Mouse (Mus musculus) c-Kit-positive CD71-negative TER-119-negative erythroid progenitor cells, embryonic 14.5 days (primary cell): ENCODE measurements around the gene Tomm40l.

ENCODE experiments used
- DNase-seq: peaks from one replicate; pipeline ENCODE4 v3.0.0-alpha.2; 2013; ENCODE audit warnings: low read depth

The Tomm40l gene

DNA sequence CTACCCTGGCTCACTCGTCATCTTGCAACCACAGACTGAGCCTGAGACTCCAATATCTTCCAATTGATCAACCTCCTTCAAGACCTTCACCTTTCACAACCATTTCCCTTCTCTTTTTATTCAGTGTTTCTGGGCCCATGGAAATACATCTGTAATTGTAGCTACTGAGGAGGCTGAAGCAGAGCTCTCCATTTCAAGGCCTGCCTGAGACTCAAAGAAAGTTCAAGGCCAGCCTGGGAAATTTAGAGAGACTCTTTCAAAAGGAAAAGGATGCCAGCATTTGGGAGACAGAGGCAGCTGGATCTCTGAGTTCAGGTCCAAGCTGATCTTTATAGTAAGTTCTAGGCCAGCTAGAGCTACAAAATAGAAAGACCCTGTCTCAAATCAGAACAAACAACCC is 5.6 kb upstream of the Tomm40l start:
- no peak for DNase-seq

DNA sequence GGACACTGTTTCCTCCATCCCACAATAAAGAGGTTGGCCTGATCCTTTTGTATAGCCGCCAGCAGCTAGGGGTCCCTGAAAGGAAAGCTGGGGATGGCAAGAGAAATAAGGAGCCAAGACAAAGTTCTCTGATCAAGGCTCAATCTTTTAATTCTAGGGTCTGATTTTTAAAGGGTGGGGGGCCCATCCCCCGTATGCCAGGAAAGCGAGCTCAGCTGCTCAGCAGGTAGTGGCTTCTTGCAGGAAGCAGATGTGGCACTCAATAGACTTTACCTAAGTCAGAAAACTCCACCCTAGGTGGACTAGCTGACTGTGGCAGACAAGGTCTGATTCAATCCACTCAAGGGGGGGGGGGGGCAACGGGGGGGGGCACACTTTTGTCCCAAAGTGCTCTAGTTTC is 4.5 kb upstream of the Tomm40l start:
- DNase-seq, result no peak

DNA sequence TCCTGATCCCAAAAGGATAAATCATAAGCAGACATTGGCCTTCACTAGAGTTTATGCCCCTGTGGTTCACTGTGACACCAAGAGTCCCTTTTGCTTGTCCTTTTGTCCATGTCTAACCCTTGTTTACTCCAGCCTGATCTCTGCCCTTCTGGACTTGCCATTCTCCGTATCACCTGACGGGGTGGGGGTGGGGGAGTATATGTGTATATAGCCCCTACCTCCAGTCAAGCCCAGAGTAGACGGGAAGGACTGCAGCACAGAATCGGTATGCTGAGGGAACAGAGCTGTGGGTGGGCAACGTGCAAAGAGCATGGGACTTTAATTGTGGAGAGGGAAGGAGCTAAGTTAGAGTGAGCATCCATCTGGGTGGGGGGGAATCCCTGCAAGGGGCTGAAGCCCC is 2.5 kb upstream of the Tomm40l start, which contains the start of gene Apoa2:
Apoa2 (plus strand) TSS at position 198 of the 400 bp plus-strand sequence.
- no peak for DNase-seq

DNA sequence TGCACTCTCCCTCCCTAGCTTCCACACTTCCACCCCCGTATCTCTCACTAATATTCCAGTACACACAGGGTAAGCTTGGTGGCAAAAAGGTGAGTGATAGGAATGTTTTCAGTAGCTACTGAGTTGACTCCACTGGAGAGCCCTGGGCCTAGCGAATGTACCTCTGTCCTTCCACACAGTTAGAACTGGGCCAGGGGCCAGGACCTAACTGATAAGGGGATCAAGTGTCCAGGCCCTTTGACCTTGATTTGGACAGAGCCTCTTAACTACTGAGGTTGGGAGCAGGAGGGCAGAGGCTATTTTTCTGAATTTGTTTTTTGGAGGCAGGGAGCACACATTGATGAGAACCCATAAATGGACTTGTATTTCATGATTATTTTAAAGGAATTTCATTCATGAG is 1.5 kb upstream of the Tomm40l start:
- no peak for DNase-seq

DNA sequence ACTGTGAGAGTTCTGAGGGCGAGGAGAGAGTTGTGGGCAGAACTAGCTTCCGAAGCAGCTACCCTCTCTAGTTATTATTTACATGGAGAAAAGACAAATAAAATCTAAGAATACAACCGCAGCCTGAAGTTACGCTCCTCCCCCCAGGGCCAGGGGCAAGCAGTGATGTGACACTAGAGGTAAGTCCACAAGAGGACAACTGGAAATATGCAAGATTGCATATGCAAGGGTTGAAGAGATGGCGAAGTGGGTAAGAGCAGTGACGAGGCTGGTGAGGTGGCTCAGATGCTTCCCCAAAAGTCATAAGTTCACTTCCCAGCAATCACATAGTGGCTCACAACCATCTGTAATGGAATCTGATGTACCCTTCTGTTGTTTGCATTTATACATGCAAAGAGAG is 854 bp upstream of the Tomm40l start:
- DNase-seq, result no peak

DNA sequence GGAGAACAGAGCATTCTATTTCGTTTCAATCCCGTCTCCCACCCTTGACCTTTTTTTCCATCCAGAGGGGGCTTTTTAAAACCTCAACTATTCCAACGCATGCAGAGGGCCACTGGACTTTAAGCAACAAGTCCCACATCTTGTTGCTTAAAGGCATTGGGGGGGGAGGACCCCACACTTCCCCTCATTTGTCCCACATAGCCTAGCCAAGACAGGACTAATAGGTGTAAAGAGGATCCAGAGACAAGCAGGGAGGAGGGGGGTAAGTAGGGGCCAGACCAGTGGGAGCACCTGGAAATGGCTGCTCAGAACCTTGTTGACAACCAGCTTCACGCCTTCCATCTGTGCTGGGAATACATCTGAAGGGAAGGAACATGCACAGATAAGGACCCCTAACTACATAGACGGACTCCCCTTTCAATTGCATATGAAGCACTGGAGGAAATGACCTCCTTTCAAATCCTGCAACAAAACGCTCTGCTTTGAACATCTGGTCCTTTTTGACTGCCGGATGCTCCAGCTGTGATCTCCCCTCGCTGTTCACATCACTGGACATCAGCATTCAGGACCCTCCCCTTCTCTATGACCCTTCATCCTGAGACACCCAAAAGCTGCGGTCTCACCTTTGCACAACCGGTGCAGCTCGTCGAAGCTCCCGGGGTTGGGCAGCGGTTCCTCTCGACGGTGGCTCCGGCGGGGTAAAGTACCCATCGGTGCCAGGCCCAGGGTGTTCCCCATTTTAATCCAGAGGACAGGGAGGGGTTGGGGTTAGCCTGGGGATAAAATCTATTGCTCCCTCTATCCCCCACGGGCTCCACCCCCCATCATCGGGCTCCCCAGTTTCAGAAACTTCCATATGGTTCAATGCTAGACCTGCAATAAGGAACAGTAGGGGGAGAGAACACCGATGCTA is 777 bp downstream of the Tomm40l start:
- DNase-seq, result no peak

DNA sequence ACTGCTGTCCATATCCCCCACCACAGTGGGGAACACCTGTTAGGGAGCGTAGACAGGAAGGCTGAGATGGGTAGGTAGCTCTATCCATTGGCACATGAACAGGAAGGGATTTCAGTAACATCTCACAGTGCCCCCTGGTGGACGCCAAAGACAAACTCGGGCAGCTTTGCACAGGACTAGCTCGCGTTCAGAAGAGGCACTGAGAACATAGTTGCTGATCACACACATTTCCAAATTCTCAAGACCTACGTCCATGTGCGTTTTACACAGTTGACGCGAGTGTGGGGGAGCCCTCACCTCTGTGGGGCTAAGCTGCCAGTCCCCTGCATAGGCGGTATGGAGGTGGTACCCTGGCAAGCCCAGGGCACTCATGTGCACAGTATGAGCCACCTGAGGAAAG is 1.4 kb downstream of the Tomm40l start:
- DNase-seq, result peak; percentile 86

DNA sequence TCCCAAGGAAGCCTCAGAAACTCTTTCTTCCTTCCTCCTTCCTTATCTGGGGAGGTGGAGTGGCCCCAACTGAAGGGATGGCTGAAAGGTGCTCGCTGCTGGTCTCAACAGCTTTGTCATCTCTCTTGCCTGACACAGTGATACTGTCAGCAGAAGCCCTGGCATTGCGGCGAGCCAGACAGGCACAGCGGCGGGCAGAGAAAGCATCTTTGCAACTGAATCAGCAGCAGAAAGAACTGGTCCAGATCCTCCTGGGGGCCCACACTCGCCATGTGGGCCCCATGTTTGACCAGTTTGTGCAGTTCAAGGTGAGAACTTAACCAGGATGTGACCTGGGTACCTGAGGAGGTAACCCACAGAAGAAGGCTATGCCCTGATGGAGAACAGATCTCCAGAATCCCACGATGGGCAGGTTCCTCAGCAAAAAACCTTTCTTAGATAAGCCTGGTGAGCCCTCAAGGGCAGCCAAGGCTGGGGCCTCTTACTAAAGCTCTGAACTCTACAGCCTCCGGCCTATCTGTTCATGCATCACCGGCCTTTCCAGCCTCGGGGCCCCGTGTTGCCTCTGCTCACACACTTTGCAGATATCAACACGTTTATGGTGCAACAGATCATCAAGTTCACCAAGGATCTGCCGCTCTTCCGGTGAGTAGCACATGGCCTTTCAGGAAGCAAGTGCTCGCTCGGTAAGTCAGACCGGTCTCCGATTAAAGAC is 5.9 kb downstream of the Tomm40l start:
- DNase-seq, result no peak

- DNase-seq, result no peak
These were observed 8.4 kb downstream of the Tomm40l start, which contains the start of gene Nr1i3 for GRCm38 (mm10) chr1:171213801-171214496. Gene Nr1i3 (plus strand): TSS chr1:171213970.

DNA sequence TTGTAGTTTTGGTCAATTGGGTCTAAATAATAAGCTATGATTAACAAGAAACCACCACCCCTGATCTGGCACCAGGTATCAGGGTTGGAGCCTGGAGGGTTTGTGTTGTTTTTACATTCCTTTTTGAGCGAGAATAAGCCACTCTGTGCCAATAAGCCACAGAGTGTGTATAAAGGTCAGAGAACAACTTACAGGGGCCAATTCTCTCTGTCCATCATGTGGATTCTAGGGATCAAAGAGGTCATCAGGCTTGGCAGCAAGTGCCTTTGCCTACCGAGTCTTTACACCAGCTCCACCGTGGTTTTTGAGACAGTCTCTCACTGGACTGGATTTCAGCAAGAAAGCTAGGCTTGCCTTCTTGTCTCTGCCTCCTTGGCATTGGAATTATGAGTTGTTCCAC is 9.5 kb downstream of the Tomm40l start:
- no peak for DNase-seq

- DNase-seq, result no peak
These were observed 12.9 kb downstream of the Tomm40l start for GRCm38 (mm10) chr1:171209409-171209808.

DNA sequence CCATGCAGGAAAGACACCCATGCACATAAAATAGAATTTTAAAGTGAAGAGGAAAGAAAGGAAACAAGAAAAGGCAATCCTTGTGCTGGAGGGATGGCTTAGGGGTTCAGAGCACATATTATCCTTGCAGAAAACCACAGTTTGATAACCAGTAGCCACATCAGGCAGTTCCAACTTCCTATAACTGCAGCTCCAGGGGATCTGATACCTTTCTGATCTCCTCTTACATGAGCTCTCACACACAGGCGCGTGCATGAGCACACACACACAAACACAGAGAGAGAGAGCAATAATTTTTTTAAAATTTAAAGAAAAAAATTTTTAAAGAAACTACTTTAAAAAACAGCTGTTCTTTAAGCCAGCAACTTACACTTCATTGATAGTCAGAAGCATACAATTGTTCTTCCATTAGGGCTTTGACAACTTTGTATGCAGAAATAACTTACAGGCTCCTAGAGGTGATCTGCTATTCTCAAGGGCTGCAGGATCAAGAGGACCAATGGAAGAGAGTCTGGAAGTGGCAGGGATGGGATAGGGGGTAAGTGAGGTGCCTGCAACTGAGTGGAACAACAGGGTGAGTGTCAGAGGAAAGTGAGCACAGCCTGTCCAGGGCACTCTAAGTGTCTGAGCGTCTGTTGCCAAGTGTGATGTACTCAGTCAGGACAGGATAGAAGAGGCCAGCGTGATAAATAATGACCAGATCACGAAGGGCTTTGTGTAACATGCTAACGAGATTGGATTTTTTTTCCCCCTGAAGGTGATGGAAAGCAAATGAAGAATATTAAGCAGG is 16.4 kb downstream of the Tomm40l start:
- no peak for DNase-seq

DNA sequence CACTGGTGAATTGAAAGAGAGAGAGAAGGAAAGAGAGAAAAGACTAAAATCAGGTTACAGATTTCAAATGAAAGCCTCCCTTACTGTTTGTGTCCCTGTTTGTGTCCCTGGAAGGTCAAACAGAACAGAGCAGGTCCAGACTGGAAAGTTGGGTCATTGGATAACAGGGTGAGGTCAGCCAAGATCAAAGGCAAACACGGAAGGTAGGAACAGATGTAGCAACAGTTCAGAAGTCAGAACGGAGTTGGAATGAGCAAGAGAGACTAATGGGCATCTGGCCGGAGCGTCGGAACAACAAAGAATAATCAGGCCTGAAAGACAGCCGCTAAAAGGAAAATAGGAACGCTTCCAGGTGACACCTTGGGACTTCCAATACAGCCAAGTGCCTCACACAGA is 18.1 kb downstream of the Tomm40l start:
- DNase-seq, result no peak

DNA sequence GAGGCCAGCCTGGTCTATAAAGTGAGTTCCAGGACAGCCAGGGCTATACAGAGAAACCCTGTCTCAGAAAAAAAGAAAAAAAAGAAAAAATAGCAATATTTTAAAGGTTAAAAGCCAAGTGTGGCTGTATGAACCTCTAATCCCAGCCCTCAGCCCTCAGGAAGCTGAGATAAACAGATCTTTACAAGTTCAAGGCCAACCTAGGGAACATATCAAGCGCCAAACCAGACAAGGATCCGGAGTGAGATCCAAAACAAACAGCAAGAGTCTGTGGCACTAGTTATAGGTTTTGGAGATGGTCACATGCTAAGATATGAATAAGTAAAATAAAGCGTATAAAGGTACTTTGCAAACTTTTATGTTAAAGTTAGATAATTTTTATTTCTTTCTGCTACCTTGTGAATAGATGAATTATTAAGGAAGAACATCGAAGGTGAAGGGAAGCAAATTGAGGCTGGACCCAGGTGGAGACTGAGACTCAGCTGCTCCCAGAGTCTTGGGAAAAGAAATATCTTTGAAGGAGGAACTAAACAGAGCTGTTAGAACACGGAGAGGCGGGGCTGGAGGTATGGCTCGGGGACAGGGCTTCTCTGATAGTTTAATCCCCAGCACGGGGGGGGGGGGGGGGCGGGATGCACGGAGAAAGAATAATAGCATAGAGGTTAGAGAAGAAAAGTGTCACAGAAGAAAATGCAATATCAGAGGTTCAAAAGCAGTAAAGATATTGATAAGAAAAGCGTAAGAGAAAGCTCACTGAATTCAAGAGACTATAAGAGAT is 18.7 kb downstream of the Tomm40l start:
- no peak for DNase-seq

- DNase-seq, result no peak
These were observed 21.5 kb downstream of the Tomm40l start for GRCm38 (mm10) chr1:171200769-171201168.

DNA sequence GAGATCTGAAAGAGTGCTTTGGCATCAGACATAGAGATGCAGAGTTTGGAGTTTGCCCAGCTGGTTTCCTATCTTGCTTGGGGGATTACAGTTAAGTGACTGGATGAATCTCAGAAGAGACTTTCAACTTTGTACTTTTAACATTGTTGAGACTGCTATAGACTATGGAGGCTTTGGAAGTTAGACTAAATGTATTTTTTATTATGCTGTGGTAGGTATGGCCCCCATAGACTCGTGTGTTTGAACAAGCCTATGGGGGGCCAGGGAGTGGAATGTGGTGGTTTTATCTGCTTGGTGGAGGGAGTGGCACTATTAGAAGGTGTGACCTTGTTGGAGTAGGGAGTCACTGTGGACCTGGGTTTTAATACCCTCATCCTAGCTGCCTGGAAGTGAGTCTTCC is 22.8 kb downstream of the Tomm40l start:
- no peak for DNase-seq

- DNase-seq, result peak; percentile 30
These were observed 26.4 kb downstream of the Tomm40l start, which contains the start of gene Pcp4l1 for GRCm38 (mm10) chr1:171195887-171196397. Gene Pcp4l1 (minus strand): TSS chr1:171196268.

DNA sequence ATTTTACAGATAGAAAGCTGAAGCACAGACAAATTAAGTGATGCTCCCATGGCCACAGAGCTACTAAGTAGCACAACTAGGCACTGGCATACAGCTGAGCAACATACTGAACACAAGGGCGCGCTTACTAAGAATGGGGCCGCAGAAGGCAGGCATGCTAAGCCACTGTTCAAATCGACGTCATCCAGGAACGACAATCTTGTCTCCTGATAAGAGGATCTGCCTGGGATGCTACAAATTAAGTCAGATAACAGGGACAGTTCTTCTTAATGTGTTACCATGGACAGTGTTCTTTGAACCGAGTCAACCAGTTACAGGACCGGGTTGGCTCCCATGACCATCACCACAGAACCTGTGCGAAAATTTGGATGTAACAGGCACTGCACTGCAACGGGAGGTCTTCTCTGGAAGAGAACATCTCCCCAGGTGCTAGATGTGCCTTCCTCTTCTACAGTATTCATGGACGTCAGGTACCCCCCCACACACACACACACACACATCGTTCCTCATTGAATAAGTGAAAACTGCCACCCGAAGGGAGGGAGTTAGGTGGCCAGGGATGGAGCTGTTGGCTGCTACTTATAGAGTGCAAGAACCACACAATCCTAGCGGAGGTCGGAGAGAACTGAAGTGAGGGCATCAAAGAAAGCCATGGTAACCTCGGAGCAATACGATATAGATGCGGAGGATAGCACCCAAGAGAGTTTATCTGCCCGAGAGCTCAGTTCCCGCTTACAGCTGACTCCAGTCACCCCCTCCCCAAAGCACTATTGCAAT is 27.1 kb downstream of the Tomm40l start:
- no peak for DNase-seq

- no peak for DNase-seq
These were observed 28.1 kb downstream of the Tomm40l start for GRCm38 (mm10) chr1:171193911-171194830.
